Mouse (Mus musculus): ENCODE measurements around the gene Lrrc2. TPM values are rescaled to one million over a fixed set of nuclear protein-coding genes. Genes with fewer than 3 reads are reported as not detected.

Gene Lrrc2
- total RNA-seq, 4 experiments from 2014 or later = 286 to 346 (median 321) TPM

Small RNAs within 50 kb of the gene (microRNA-seq; reads per million reads assigned to microRNA genes)
- gene Gm24269 = not detected

Other genes starting within 250 kb of the Lrrc2 start
- over 10,000 TPM; 10,766 to 11,632 (median 11,251) TPM for gene Myl3, start 209.7 kb upstream of the Lrrc2 start, total RNA-seq (2022)
- gene Pth1r, start 204.4 kb upstream of the Lrrc2 start, total RNA-seq (2022) = 1 to 10 TPM; 4.4 to 7.0 (median 5.1) TPM
- gene Prss42, start 153.4 kb upstream of the Lrrc2 start, total RNA-seq (2022) = not detected
- not detected for gene Prss44, start 137.6 kb upstream of the Lrrc2 start, total RNA-seq (2022)
- gene Prss43, start 124.9 kb upstream of the Lrrc2 start, total RNA-seq (2022) = not detected
- gene Prss45, start 117.0 kb upstream of the Lrrc2 start, total RNA-seq (2022) = under 1 TPM in 1 of 4 experiments, not detected in 3; 0.44 TPM
- gene Prss46, start 107.0 kb upstream of the Lrrc2 start, total RNA-seq (2022) = not detected
- not detected for gene Prss50, start 93.6 kb upstream of the Lrrc2 start, total RNA-seq (2022)
- gene Als2cl, start 71.7 kb upstream of the Lrrc2 start, total RNA-seq (2022) = 10 to 100 TPM; 11.5 to 19.1 (median 14.7) TPM
- 1 to 10 TPM; 1.1 to 2.0 (median 1.6) TPM for gene Tmie, start 71.4 kb upstream of the Lrrc2 start, total RNA-seq (2022)
- not detected for gene Fam240a, start 34.7 kb upstream of the Lrrc2 start, total RNA-seq (2022)
- gene Tdgf1, start 5.4 kb upstream of the Lrrc2 start, total RNA-seq (2022) = not detected
- gene Rtp3, start 39.0 kb downstream of the Lrrc2 start, total RNA-seq (2022) = 1 to 10 TPM; 2.6 to 4.8 (median 3.7) TPM
- gene Ltf, start 67.7 kb downstream of the Lrrc2 start, total RNA-seq (2022) = 1 to 10 TPM in 1 of 4 experiments, not detected in 3; 6.7 TPM
- 10 to 100 TPM in 3 of 4 experiments, 1 to 10 TPM in 1; 8.5 to 13.7 (median 10.8) TPM for gene Ccrl2, start 106.0 kb downstream of the Lrrc2 start, total RNA-seq (2022)
- gene Lrrfip2, start 166.0 kb downstream of the Lrrc2 start, total RNA-seq (2022) = 100 to 1,000 TPM in 2 of 4 experiments, 10 to 100 TPM in 2; 89.3 to 102 (median 96.2) TPM

Measured in heart, adult 8-10 months (tissue).